Mouse (Mus musculus) bone marrow, adult 2 months (tissue): ENCODE results near the gene Fras1. TPM values are rescaled to one million over a fixed set of nuclear protein-coding genes. Genes with fewer than 3 reads are reported as not detected.

Experiments
- H3K27ac ChIP-seq: fragments of 200-500 bp; 2 replicates; pipeline ENCODE4 v1.5.1; 2012; ENCODE audit warnings: low read depth, mild to moderate bottlenecking, control low read depth, inconsistent platforms, low read length; ENCODE audit not compliant: control insufficient read depth, poor library complexity, insufficient read depth
- H3K4me1 ChIP-seq: fragments of 200-500 bp; 2 replicates; pipeline ENCODE4 v1.6.1; 2011; ENCODE audit warnings: low read length; ENCODE audit not compliant: control insufficient read depth, insufficient read depth
- H3K4me3 ChIP-seq: fragments of 200-500 bp; replicated peaks from 2 replicates; pipeline ENCODE3; 2011; ENCODE audit warnings: mild to moderate bottlenecking, low read depth, low read length, control low read depth; ENCODE audit not compliant: control insufficient read depth
- CTCF ChIP-seq: fragments of 200-500 bp; IDR thresholded peaks from 2 replicates; pipeline ENCODE4 v1.5.1; 2011; ENCODE audit warnings: low read length, control low read depth; ENCODE audit not compliant: control insufficient read depth, insufficient read depth
- POLR2A ChIP-seq: fragments of 200-500 bp; IDR thresholded peaks from 2 replicates; pipeline ENCODE4 v1.6.1; 2011; ENCODE audit warnings: low read depth, mild to moderate bottlenecking, control low read depth, low read length, borderline replicate concordance; ENCODE audit not compliant: control insufficient read depth
- WGBS: fragments of 180-500 bp; shearing (Covaris S2); methylation state at CpG from one replicate; pipeline ENCODE4 v1.1.7; 2018; 5-methylcytosine and 5-hydroxymethylcytosine counted together
- polyA plus RNA-seq: library from polyadenylated mRNA; stranded (reverse); fragments of >200 nt; gene quantifications from 2 replicates; pipeline ENCODE4 v1.2.4, GENCODE M21; 2011; ENCODE audit warnings: low replicate concordance; ENCODE audit not compliant: missing spikeins, insufficient read depth, insufficient read length

Fras1 gene
- polyA plus RNA-seq, 1 experiment = not detected

GRCm38 (mm10) chr5:96622604-96623352 is 249.0 kb downstream of the Fras1 start:
- Histone ChIP-seq H3K4me1 (no peaks in the 10 kb centered on the region), H3K4me3 (no peak overlapping the region), H3K27ac (no peak overlapping the region)
- WGBS = 69% methylated on average over 5 of the region's 5 CpGs
- no peak for TF ChIP-seq POLR2A
- TF ChIP-seq CTCF = no peak

- H3K27ac ChIP-seq = no peak overlapping the region
- no peak overlapping the region for H3K4me3 ChIP-seq
- TF ChIP-seq CTCF = no peak
- no peak for TF ChIP-seq POLR2A
- 77% methylated on average over 8 of the region's 8 CpGs for WGBS
- H3K4me1 ChIP-seq = no peaks in the 10 kb centered on the region
Measured at GRCm38 (mm10) chr5:96629851-96630250, 256.1 kb downstream of the Fras1 start.

- WGBS = 73% methylated on average over 17 of the region's 17 CpGs
- TF ChIP-seq CTCF = no peak
- no peak for TF ChIP-seq POLR2A
- Histone ChIP-seq H3K4me1 (no peaks in the 10 kb centered on the region), H3K27ac (no peak overlapping the region), H3K4me3 (no peak overlapping the region)
Measured at GRCm38 (mm10) chr5:96635146-96635862, 261.5 kb downstream of the Fras1 start.

DNA sequence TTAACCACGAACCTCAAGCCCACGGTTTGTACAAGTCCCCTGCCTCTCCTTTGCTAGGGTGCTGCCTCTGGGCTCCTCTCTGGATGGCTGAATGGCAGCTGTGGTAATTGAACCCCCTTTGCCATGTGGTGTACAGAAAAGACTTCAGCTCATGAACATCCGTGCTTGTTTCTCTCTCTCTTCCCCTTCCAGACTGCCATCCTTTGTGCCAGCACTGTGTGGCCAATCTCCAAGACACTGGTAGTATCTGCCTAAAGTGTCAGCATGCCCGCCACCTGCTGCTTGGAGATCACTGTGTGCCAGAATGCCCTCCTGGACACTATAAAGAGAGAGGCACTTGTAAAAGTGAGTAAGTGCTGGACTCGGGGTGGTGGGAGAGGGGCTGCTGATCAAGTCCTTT is 262.1 kb downstream of the Fras1 start:
- no peak for TF ChIP-seq POLR2A
- no peak for TF ChIP-seq CTCF
- Histone ChIP-seq H3K4me3 (no peak overlapping the region), H3K4me1 (no peaks in the 10 kb centered on the region), H3K27ac (no peak overlapping the region)
- 68% methylated on average over 5 of the region's 5 CpGs for WGBS

DNA sequence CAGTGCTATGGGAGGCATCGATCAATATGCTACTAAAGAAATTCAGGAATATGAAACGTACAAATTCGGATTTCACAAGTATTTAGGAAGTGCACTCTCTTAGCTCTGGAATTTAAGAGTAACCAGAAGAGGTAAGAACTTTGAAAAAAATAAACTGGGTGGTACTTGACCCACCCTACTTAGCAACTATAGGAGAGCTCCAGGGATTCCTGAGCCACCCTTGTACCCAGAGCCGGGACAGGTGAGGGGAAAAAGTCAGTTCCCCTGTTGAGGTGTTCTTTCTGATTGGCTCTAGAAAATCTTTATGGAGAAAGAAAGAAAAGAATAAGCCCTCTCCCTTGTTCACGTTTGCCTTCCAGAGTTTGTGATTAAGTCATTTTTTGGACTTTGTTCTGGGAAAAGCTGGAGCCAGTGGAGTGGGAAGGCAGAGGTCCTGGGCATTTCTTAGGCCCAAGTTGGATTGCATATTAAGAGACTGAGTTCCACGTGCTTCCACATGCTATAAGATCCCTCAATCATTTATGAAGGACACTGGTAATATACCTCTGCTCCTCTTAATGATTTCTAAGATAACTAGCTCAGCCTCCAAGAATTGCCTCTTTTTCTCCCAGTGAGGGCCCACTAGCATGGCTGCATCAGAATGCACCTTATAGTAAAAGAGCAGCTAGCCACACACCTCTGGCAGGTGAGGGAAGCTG is 265.6 kb downstream of the Fras1 start:
- H3K4me1 ChIP-seq = no peaks in the 10 kb centered on the region
- no peak overlapping the region for H3K4me3 ChIP-seq
- no peak for TF ChIP-seq CTCF
- no peak for TF ChIP-seq POLR2A
- WGBS = 80% methylated on average over 6 of the region's 6 CpGs
- no peak overlapping the region for H3K27ac ChIP-seq

DNA sequence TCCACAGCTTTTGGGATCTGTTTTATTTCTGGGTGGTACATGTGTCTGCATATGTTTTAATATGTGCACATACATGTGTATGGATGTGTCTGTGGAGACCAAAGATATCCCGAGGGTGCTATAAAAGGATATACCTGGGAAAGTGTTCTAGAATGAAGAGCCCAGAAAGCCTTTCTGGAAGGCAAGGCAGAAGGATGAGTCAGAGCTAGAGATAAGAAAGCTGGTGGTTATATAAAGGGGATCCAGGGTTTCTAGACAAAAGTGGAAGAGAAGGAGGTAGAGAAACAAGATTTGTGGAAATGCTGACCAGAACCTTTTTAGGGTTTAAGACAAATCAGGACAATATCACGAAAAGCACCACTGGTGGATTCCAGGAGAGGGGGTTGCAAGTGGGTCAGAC is 267.5 kb downstream of the Fras1 start:
- no peak for TF ChIP-seq POLR2A
- no peak for TF ChIP-seq CTCF
- 73% methylated on average over 2 of the region's 2 CpGs for WGBS
- no peak overlapping the region for H3K27ac ChIP-seq
- no peak overlapping the region for H3K4me3 ChIP-seq
- no peaks in the 10 kb centered on the region for H3K4me1 ChIP-seq

DNA sequence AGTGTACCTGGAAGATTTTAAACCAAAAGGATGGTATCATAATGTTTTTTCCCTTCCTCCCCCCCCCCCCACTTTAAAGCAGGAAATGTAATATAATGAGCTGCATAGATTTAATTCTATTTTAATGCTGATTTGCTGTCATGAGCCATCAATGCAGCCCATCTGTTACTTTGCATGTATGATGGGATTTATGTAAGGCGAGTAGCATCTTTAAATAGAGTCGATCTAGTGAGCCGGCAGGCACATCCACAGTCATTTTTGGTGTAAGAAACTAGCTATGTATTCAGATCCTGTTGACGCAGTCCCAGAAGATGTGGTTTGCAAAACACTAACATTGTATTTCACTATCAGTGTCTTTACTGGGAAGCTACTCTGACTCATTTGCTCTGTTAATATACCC is 301.9 kb downstream of the Fras1 start:
- TF ChIP-seq POLR2A (no peak), CTCF (no peak)
- H3K4me3 ChIP-seq = no peak overlapping the region
- no peak overlapping the region for H3K27ac ChIP-seq
- WGBS = 86% methylated on average over 4 of the region's 4 CpGs
- H3K4me1 ChIP-seq = no peaks in the 10 kb centered on the region

- Histone ChIP-seq H3K4me3 (no peak overlapping the region), H3K4me1 (no peaks in the 10 kb centered on the region), H3K27ac (no peak overlapping the region)
- TF ChIP-seq CTCF = no peak
- no peak for TF ChIP-seq POLR2A
- WGBS = 13% methylated on average over 2 of the region's 2 CpGs
Measured at GRCm38 (mm10) chr5:96677498-96677897, 303.7 kb downstream of the Fras1 start.
